Mouse (Mus musculus) C2C12 (cell line): ENCODE measurements around the gene Prss56. TPM values are rescaled to one million over a fixed set of nuclear protein-coding genes. Genes with fewer than 3 reads are reported as not detected.

Source experiments
- H3K27me3 ChIP-seq: one replicate; pipeline ENCODE4 v1.6.1; 2011; ENCODE audit not compliant: control insufficient read depth, insufficient read depth, insufficient read length
- H3K36me3 ChIP-seq: one replicate; pipeline ENCODE4 v1.6.1; 2011; ENCODE audit not compliant: control insufficient read depth, insufficient read depth
- H3K4me3 ChIP-seq: one replicate; pipeline ENCODE4 v1.5.1; 2011; ENCODE audit warnings: mild to moderate bottlenecking, control low read depth; ENCODE audit not compliant: poor library complexity, insufficient read depth, severe bottlenecking
- H3K79me2 ChIP-seq: one replicate; pipeline ENCODE4 v1.6.1; 2011; ENCODE audit not compliant: control insufficient read depth, insufficient read depth
- H3K79me3 ChIP-seq: one replicate; pipeline ENCODE4 v1.6.1; 2011; ENCODE audit warnings: low read depth, control low read depth
- H3ac ChIP-seq: one replicate; pipeline ENCODE3; 2011; ENCODE audit warnings: low read depth; ENCODE audit not compliant: control insufficient read depth, insufficient read length
- CEBPB ChIP-seq: IDR thresholded peaks from one replicate; pipeline ENCODE4 v1.6.1; 2011; ENCODE audit warnings: low read depth, mild to moderate bottlenecking, control low read depth, moderate library complexity
- CTCF ChIP-seq: IDR thresholded peaks from one replicate; pipeline ENCODE4 v1.5.1; 2011; ENCODE audit not compliant: control insufficient read depth, insufficient read depth, insufficient read length
- FOSL1 ChIP-seq: IDR thresholded peaks from one replicate; pipeline ENCODE4 v1.8.0; 2011; ENCODE audit warnings: mild to moderate bottlenecking, low read length; ENCODE audit not compliant: poor library complexity, insufficient read depth, severe bottlenecking
- MAX ChIP-seq: IDR thresholded peaks from one replicate; pipeline ENCODE4 v1.6.1; 2011; ENCODE audit warnings: mild to moderate bottlenecking, control low read depth
- MYOD1 ChIP-seq: IDR thresholded peaks from one replicate; pipeline ENCODE4 v1.6.1; 2011; ENCODE audit warnings: low read depth; ENCODE audit not compliant: control insufficient read depth, insufficient read length
- MYOG ChIP-seq: IDR thresholded peaks from one replicate; pipeline ENCODE4 v1.6.1; 2011; ENCODE audit not compliant: control insufficient read depth, insufficient read length; ENCODE audit errors: extremely low read depth
- USF1 ChIP-seq: IDR thresholded peaks from one replicate; pipeline ENCODE4 v1.6.1; 2011; ENCODE audit warnings: low read depth, mild to moderate bottlenecking, control low read depth, moderate library complexity
- polyA plus RNA-seq: library from polyadenylated mRNA; unstranded; fragments of >200 nt; fragmentation: generic; extraction: Trizol; gene quantifications from one replicate; pipeline ENCODE4 v1.2.1, GENCODE M21; 2012; ENCODE audit warnings: missing spikeins

Prss56 gene
- polyA plus RNA-seq, 1 experiment, result 0.07 TPM

GRCm38 (mm10) chr1:87201848-87202247 is 18.7 kb downstream of the Prss56 start:
- TF ChIP-seq MAX (no peak), USF1 (no peak), MYOG (no peak)
- Histone ChIP-seq H3K4me3 (no peak overlapping the region), H3K27me3 (no peaks in the 10 kb centered on the region), H3ac (no peak overlapping the region), H3K79me3 (no peaks in the 10 kb centered on the region), H3K79me2 (no peaks in the 10 kb centered on the region), H3K36me3 (no peaks in the 10 kb centered on the region)

- H3K27me3 ChIP-seq, result no peaks in the 10 kb centered on the region
- TF ChIP-seq MYOG (no peak), MAX (no peak), FOSL1 (no peak), CTCF (no peak), MYOD1 (no peak), USF1 (no peak), CEBPB (no peak)
- H3K4me3 ChIP-seq, result no peak overlapping the region
- H3K36me3 ChIP-seq, result no peaks in the 10 kb centered on the region
- no peaks in the 10 kb centered on the region for H3K79me3 ChIP-seq
- no peaks in the 10 kb centered on the region for H3K79me2 ChIP-seq
- H3ac ChIP-seq, result no peak overlapping the region
These were observed 20.7 kb downstream of the Prss56 start for GRCm38 (mm10) chr1:87203779-87204178.

- no peaks in the 10 kb centered on the region for H3K27me3 ChIP-seq
- no peaks in the 10 kb centered on the region for H3K36me3 ChIP-seq
- TF ChIP-seq USF1 (no peak), CTCF (no peak), MYOG (no peak), MYOD1 (no peak), CEBPB (no peak), FOSL1 (no peak), MAX (no peak)
- H3K79me2 ChIP-seq, result no peaks in the 10 kb centered on the region
- no peak within 1 kb of the TSS for H3ac ChIP-seq
- H3K79me3 ChIP-seq, result no peaks in the 10 kb centered on the region
- H3K4me3 ChIP-seq, result no peak within 1 kb of the TSS
These were observed 21.4 kb downstream of the Prss56 start, which contains the start of gene Chrng for GRCm38 (mm10) chr1:87204465-87204864. Chrng (plus strand) TSS chr1:87204657.

- Histone ChIP-seq H3K36me3 (no peaks in the 10 kb centered on the region), H3K79me3 (no peaks in the 10 kb centered on the region), H3ac (no peak overlapping the region), H3K79me2 (no peaks in the 10 kb centered on the region), H3K27me3 (no peaks in the 10 kb centered on the region), H3K4me3 (no peak overlapping the region)
- TF ChIP-seq MYOG, result no peak
- TF ChIP-seq CTCF, result no peak
- no peak for TF ChIP-seq MYOD1
- no peak for TF ChIP-seq FOSL1
- no peak for TF ChIP-seq MAX
- no peak for TF ChIP-seq CEBPB
- TF ChIP-seq USF1, result no peak
These were observed 21.9 kb downstream of the Prss56 start for GRCm38 (mm10) chr1:87205038-87205437.

- TF ChIP-seq CTCF (no peak), MYOD1 (peak; percentile 96), CEBPB (no peak), MYOG (no peak), FOSL1 (no peak)
- no peaks in the 10 kb centered on the region for H3K79me3 ChIP-seq
These were observed 22.4 kb downstream of the Prss56 start for GRCm38 (mm10) chr1:87205502-87205901.

GRCm38 (mm10) chr1:87206339-87206738 is 23.2 kb downstream of the Prss56 start:
- Histone ChIP-seq H3K4me3 (no peak overlapping the region), H3K36me3 (no peaks in the 10 kb centered on the region), H3ac (no peak overlapping the region), H3K27me3 (no peaks in the 10 kb centered on the region), H3K79me3 (no peaks in the 10 kb centered on the region), H3K79me2 (no peaks in the 10 kb centered on the region)
- TF ChIP-seq MAX (no peak), USF1 (no peak), MYOG (no peak), MYOD1 (no peak)

More at GRCm38 (mm10) chr1:87205502-87205901, 22.4 kb downstream of the Prss56 start:
- Histone ChIP-seq H3K4me3 (no peak overlapping the region), H3K79me2 (no peaks in the 10 kb centered on the region), H3K27me3 (no peaks in the 10 kb centered on the region), H3K36me3 (no peaks in the 10 kb centered on the region), H3ac (no peak overlapping the region)
